Mouse (Mus musculus) midbrain, embryonic 13.5 days (tissue): ENCODE results near the gene Olfr560. TPM values are rescaled to one million over a fixed set of nuclear protein-coding genes. Genes with fewer than 3 reads are reported as not detected.

ENCODE experiments used
- ATAC-seq: fragments of 200-750 bp; cut with Nextera tagmentation; 2 replicates; pipeline ENCODE4 v1.8.0; 2017; ENCODE audit warnings: mild to moderate bottlenecking, moderate TSS enrichment, moderate library complexity
- H3K27ac ChIP-seq: fragments of 300-500 bp; sonication (generic); 2 replicates; pipeline ENCODE4 v1.5.1; 2015; ENCODE audit warnings: inconsistent platforms, mild to moderate bottlenecking, moderate library complexity
- H3K27me3 ChIP-seq: fragments of 300-500 bp; sonication (generic); 2 replicates; pipeline ENCODE4 v1.6.1; 2015; ENCODE audit warnings: mild to moderate bottlenecking, inconsistent platforms
- H3K36me3 ChIP-seq: fragments of 300-500 bp; sonication (generic); 2 replicates; pipeline ENCODE4 v1.6.1; 2015; ENCODE audit warnings: mild to moderate bottlenecking, inconsistent platforms
- H3K4me1 ChIP-seq: fragments of 300-500 bp; sonication (generic); replicated peaks from 2 replicates; pipeline ENCODE4 v1.6.1; 2015; ENCODE audit warnings: inconsistent platforms
- H3K4me2 ChIP-seq: fragments of 300-500 bp; sonication (generic); replicated peaks from 2 replicates; pipeline ENCODE4 v1.6.1; 2015; ENCODE audit warnings: moderate library complexity, mild to moderate bottlenecking, inconsistent platforms
- H3K4me3 ChIP-seq: fragments of 300-500 bp; sonication (generic); replicated peaks from 2 replicates; pipeline ENCODE4 v1.5.1; 2015; ENCODE audit warnings: mild to moderate bottlenecking, inconsistent platforms
- H3K9ac ChIP-seq: fragments of 300-500 bp; sonication (generic); replicated peaks from 2 replicates; pipeline ENCODE4 v1.6.1; 2015; ENCODE audit warnings: mild to moderate bottlenecking, inconsistent platforms
- H3K9me3 ChIP-seq: fragments of 300-500 bp; sonication (generic); 2 replicates; pipeline ENCODE4 v1.6.1; 2016; ENCODE audit warnings: mild to moderate bottlenecking, inconsistent platforms
- WGBS: fragments of 180-500 bp; shearing (Covaris S2); methylation state at CpG from one replicate; pipeline ENCODE4 v1.1.7; 2015; 5-methylcytosine and 5-hydroxymethylcytosine counted together
- polyA plus RNA-seq: library from polyadenylated mRNA; unstranded; fragments of >200 nt; fragmentation: Nextera tagmentation; extraction: Ambion mirVana; gene quantifications from 2 replicates; pipeline ENCODE4 v1.2.1, GENCODE M21; 2015

The Olfr560 gene
- not detected in 2 replicates for polyA plus RNA-seq

- H3K9ac ChIP-seq: no peak within 1 kb of the TSS
- H3K27me3 ChIP-seq: no peaks in the 10 kb centered on the region
- H3K36me3 ChIP-seq: no peaks in the 10 kb centered on the region
- 75% methylated on average over 4 of the region's 4 CpGs for WGBS
- no peaks in the 10 kb centered on the region for H3K9me3 ChIP-seq
- no peak within 1 kb of the TSS for H3K4me3 ChIP-seq
- H3K27ac ChIP-seq: no peak within 1 kb of the TSS
- H3K4me1 ChIP-seq: no peaks in the 10 kb centered on the region
- H3K4me2 ChIP-seq: no peak within 1 kb of the TSS
- no peak for ATAC-seq
These were observed at the start of gene Olfr560, which contains the start of gene Olfr78 for GRCm38 (mm10) chr7:102759266-102759665. TSS of gene Olfr560 (minus strand) at chr7:102759366. TSS of gene Olfr78 (minus strand) at chr7:102759471.

DNA sequence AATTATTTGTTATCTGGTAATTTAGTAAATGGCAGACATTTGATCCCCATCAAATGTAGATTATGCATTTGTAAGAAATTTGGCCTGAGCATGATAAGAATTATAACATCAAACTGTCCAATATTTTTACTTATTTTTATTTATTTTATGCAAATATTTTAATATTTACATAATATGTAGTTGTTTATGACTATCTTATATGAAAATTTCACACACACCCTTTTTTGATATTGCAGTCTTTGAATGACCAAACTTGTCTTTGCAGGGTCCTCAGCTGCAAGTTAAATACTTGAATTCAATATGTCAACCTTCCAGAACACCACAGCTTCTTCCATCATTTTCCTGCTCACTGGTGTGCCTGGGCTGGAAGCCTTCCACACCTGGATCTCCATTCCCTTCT lies 44.0 kb upstream of the Olfr560 start, which contains the start of gene Olfr564:
Gene Olfr564, plus strand, starts transcription at position 301 of the 400 bp plus-strand sequence.
- H3K4me3 ChIP-seq: no peak within 1 kb of the TSS
- no peak within 1 kb of the TSS for H3K27ac ChIP-seq
- H3K27me3 ChIP-seq: no peaks in the 10 kb centered on the region
- H3K36me3 ChIP-seq: no peaks in the 10 kb centered on the region
- no peaks in the 10 kb centered on the region for H3K4me1 ChIP-seq
- no peak for ATAC-seq
- H3K9me3 ChIP-seq: no peaks in the 10 kb centered on the region
- H3K9ac ChIP-seq: no peak within 1 kb of the TSS
- H3K4me2 ChIP-seq: no peak within 1 kb of the TSS

- H3K27ac ChIP-seq: no peak within 1 kb of the TSS
- 93% methylated on average over 2 of the region's 2 CpGs for WGBS
- H3K27me3 ChIP-seq: no peaks in the 10 kb centered on the region
- H3K36me3 ChIP-seq: no peaks in the 10 kb centered on the region
- no peak within 1 kb of the TSS for H3K9ac ChIP-seq
- ATAC-seq: no peak
- H3K4me1 ChIP-seq: no peaks in the 10 kb centered on the region
- no peaks in the 10 kb centered on the region for H3K9me3 ChIP-seq
- no peak within 1 kb of the TSS for H3K4me3 ChIP-seq
- H3K4me2 ChIP-seq: no peak within 1 kb of the TSS
These were observed 11.8 kb upstream of the Olfr560 start, which contains the start of gene Olfr561 for GRCm38 (mm10) chr7:102770921-102771320. TSS of gene Olfr561 (plus strand) at chr7:102771221.

DNA sequence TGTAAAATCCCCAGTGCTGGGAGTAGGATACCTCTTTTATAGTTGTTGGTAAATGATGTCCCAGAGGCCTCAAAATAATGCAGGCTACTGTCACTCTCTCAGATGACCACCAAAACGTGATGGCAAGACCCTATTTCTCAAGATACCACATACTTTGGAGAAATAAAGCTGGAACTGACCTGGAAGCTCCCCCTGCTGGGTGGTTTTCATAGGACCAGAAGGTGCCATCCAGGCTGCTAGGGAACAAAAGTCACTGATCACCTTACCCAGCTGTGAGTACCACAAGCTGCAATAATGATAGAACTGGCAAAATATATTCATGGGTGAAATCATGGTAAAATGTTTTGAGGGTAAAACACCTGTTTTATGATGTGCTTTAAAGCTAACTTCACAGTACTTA lies 7.1 kb downstream of the Olfr560 start:
- Histone ChIP-seq H3K36me3 (no peaks in the 10 kb centered on the region), H3K4me1 (no peaks in the 10 kb centered on the region), H3K9me3 (no peaks in the 10 kb centered on the region), H3K27me3 (no peaks in the 10 kb centered on the region), H3K9ac (no peak overlapping the region), H3K4me2 (no peak overlapping the region), H3K27ac (no peak overlapping the region), H3K4me3 (no peak overlapping the region)
- 22% methylated on average over 1 of the region's 1 CpGs for WGBS
- ATAC-seq: no peak

DNA sequence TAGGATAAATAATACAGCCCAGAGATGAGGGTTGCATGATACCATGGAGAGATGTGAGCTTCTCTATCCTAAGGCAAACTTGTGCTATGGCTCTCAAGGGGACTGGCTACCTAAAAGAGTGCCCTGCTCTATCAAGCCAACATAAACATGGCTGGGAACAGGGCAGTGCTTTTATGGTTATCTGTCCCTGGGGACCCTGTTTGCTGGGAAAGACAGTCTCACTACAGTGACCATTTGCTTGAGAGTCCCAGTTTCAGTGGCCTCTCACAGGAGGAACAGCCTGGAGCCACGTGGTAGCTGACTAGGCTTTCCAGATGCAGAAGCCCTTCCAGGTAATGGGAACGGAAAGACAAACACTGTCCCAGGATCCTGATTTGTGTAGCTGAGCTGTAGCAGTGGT lies 21.5 kb downstream of the Olfr560 start:
- Histone ChIP-seq H3K27ac (no peak overlapping the region), H3K4me1 (no peaks in the 10 kb centered on the region), H3K36me3 (no peaks in the 10 kb centered on the region), H3K9ac (no peak overlapping the region), H3K4me3 (no peak overlapping the region), H3K27me3 (no peaks in the 10 kb centered on the region), H3K9me3 (no peaks in the 10 kb centered on the region), H3K4me2 (no peak overlapping the region)
- 63% methylated on average over 2 of the region's 2 CpGs for WGBS
- ATAC-seq: no peak

- no peak overlapping the region for H3K27ac ChIP-seq
- H3K4me1 ChIP-seq: no peaks in the 10 kb centered on the region
- H3K9me3 ChIP-seq: no peaks in the 10 kb centered on the region
- H3K27me3 ChIP-seq: no peaks in the 10 kb centered on the region
- H3K36me3 ChIP-seq: no peaks in the 10 kb centered on the region
- ATAC-seq: 0 out of 2 replicates have a peak, but pooled peaks have one; percentile 20
- H3K4me2 ChIP-seq: no peak overlapping the region
- H3K4me3 ChIP-seq: no peak overlapping the region
- H3K9ac ChIP-seq: no peak overlapping the region
- 89% methylated on average over 1 of the region's 1 CpGs for WGBS
These were observed 25.4 kb downstream of the Olfr560 start for GRCm38 (mm10) chr7:102733793-102734192.

DNA sequence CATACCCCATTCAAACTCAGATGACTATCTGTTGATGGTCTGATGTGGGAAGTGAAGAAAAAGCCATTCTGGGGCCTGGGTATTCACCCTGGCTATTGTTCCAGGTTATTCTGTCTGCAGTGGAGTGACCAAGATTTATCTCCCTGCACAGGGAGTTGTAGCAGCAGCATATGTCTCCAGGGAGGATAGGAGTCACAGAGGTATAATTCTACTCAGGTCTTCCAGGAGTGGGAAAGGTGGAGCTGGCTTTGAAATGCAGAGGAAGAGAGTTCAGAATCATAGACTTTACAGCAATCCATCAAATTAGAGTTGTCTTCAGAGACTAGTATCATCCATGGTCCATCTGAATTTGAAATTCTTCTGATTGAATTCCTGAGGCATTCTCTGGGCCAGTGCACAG lies 31.8 kb downstream of the Olfr560 start, which contains the start of gene Olfr559:
Gene Olfr559, minus strand, starts transcription at position 101 of the 400 bp plus-strand sequence.
- H3K4me1 ChIP-seq: no peaks in the 10 kb centered on the region
- H3K27ac ChIP-seq: no peak within 1 kb of the TSS
- H3K9ac ChIP-seq: no peak within 1 kb of the TSS
- H3K4me2 ChIP-seq: no peak within 1 kb of the TSS
- no peaks in the 10 kb centered on the region for H3K27me3 ChIP-seq
- H3K9me3 ChIP-seq: no peaks in the 10 kb centered on the region
- H3K36me3 ChIP-seq: no peaks in the 10 kb centered on the region
- ATAC-seq: no peak
- no peak within 1 kb of the TSS for H3K4me3 ChIP-seq

GRCm38 (mm10) chr7:102718970-102719369 lies 40.2 kb downstream of the Olfr560 start, which contains the start of gene Olfr33:
TSS of gene Olfr33 (minus strand) at chr7:102719070.
- H3K4me1 ChIP-seq: no peaks in the 10 kb centered on the region
- no peak within 1 kb of the TSS for H3K4me2 ChIP-seq
- H3K9me3 ChIP-seq: no peaks in the 10 kb centered on the region
- H3K4me3 ChIP-seq: no peak within 1 kb of the TSS
- no peaks in the 10 kb centered on the region for H3K36me3 ChIP-seq
- H3K9ac ChIP-seq: no peak within 1 kb of the TSS
- no peaks in the 10 kb centered on the region for H3K27me3 ChIP-seq
- no peak within 1 kb of the TSS for H3K27ac ChIP-seq
- no peak for ATAC-seq
- 40% methylated on average over 1 of the region's 1 CpGs for WGBS

- no peaks in the 10 kb centered on the region for H3K9me3 ChIP-seq
- H3K36me3 ChIP-seq: no peaks in the 10 kb centered on the region
- H3K4me3 ChIP-seq: no peak within 1 kb of the TSS
- no peaks in the 10 kb centered on the region for H3K4me1 ChIP-seq
- no peaks in the 10 kb centered on the region for H3K27me3 ChIP-seq
- H3K9ac ChIP-seq: no peak within 1 kb of the TSS
- H3K27ac ChIP-seq: no peak within 1 kb of the TSS
- no peak for ATAC-seq
- H3K4me2 ChIP-seq: no peak within 1 kb of the TSS
These were observed 57.3 kb downstream of the Olfr560 start, which contains the start of gene Olfr558 for GRCm38 (mm10) chr7:102701915-102702314. TSS of gene Olfr558 (plus strand) at chr7:102702215.

Other genes starting within 250 kb of the Olfr560 start
- not detected in 2 replicates for gene Olfr547, start 224.6 kb downstream of the Olfr560 start, polyA plus RNA-seq
- not detected in 2 replicates for gene Olfr548-ps1, start 218.5 kb downstream of the Olfr560 start, polyA plus RNA-seq
- gene Olfr549, start 209.5 kb downstream of the Olfr560 start, polyA plus RNA-seq: not detected in 2 replicates
- gene Trim21, start 193.9 kb downstream of the Olfr560 start, polyA plus RNA-seq: 0.17 TPM in 1 of 2 replicates, not detected in the other
- not detected in 2 replicates for gene Olfr550, start 187.9 kb downstream of the Olfr560 start, polyA plus RNA-seq
- gene Olfr551, start 167.5 kb downstream of the Olfr560 start, polyA plus RNA-seq: not detected in 2 replicates
- gene Olfr552, start 161.6 kb downstream of the Olfr560 start, polyA plus RNA-seq: not detected in 2 replicates
- gene Olfr553, start 141.1 kb downstream of the Olfr560 start, polyA plus RNA-seq: not detected in 2 replicates
- gene Olfr554, start 120.9 kb downstream of the Olfr560 start, polyA plus RNA-seq: not detected in 2 replicates
- gene Olfr555, start 100.5 kb downstream of the Olfr560 start, polyA plus RNA-seq: not detected in 2 replicates
- gene Olfr556, start 94.5 kb downstream of the Olfr560 start, polyA plus RNA-seq: not detected in 2 replicates
- gene Trim68, start 72.0 kb downstream of the Olfr560 start, polyA plus RNA-seq: 7.3 and 8.0 TPM in 2 replicates
- not detected in 2 replicates for gene Olfr557, start 63.5 kb downstream of the Olfr560 start, polyA plus RNA-seq
- gene Olfr558, start 57.2 kb downstream of the Olfr560 start, polyA plus RNA-seq: 0.07 TPM in 1 of 2 replicates, not detected in the other
- not detected in 2 replicates for gene Olfr33, start 40.3 kb downstream of the Olfr560 start, polyA plus RNA-seq
- gene Olfr559, start 31.9 kb downstream of the Olfr560 start, polyA plus RNA-seq: not detected in 2 replicates
- gene Olfr78, start 105 bp upstream of the Olfr560 start, polyA plus RNA-seq: not detected in 2 replicates
- not detected in 2 replicates for gene Olfr561, start 11.9 kb upstream of the Olfr560 start, polyA plus RNA-seq
- gene Olfr564, start 44.1 kb upstream of the Olfr560 start, polyA plus RNA-seq: not detected in 2 replicates
- not detected in 2 replicates for gene Olfr566, start 99.4 kb upstream of the Olfr560 start, polyA plus RNA-seq
- gene Olfr568, start 117.8 kb upstream of the Olfr560 start, polyA plus RNA-seq: not detected in 2 replicates
- not detected in 2 replicates for gene Olfr569, start 131.5 kb upstream of the Olfr560 start, polyA plus RNA-seq
- gene Olfr570, start 135.2 kb upstream of the Olfr560 start, polyA plus RNA-seq: not detected in 2 replicates
- gene Olfr571, start 158.2 kb upstream of the Olfr560 start, polyA plus RNA-seq: not detected in 2 replicates
- not detected in 2 replicates for gene Olfr572, start 165.0 kb upstream of the Olfr560 start, polyA plus RNA-seq
- gene Olfr573-ps1, start 183.2 kb upstream of the Olfr560 start, polyA plus RNA-seq: not detected in 2 replicates
- gene Olfr574, start 189.1 kb upstream of the Olfr560 start, polyA plus RNA-seq: not detected in 2 replicates
- not detected in 2 replicates for gene Olfr575, start 199.4 kb upstream of the Olfr560 start, polyA plus RNA-seq
- not detected in 2 replicates for gene Olfr576, start 203.3 kb upstream of the Olfr560 start, polyA plus RNA-seq
- not detected in 2 replicates for gene Olfr577, start 216.6 kb upstream of the Olfr560 start, polyA plus RNA-seq
- gene Olfr578, start 230.0 kb upstream of the Olfr560 start, polyA plus RNA-seq: not detected in 2 replicates